Mouse (Mus musculus): Measurements from ENCODE around the gene Ncoa7. TPM values are rescaled to one million over a fixed set of nuclear protein-coding genes. Genes with fewer than 3 reads are reported as not detected.

The Ncoa7 gene
- polyA plus RNA-seq, 1 experiment: 65.5 TPM

- WGBS: 93% methylated on average over 2 of the region's 2 CpGs
- Histone ChIP-seq H3K4me1 (ENCODE audit: control insufficient read depth, insufficient read depth, low read length) (peaks cover 4% of the 10 kb centered on the region), H3K27me3 (ENCODE audit: control insufficient read depth, insufficient read depth, low read length) (no peaks in the 10 kb centered on the region), H3K4me3 (replicated peaks; ENCODE audit: insufficient read depth, low read depth, low read length) (no peak overlapping the region), H3K27ac (ENCODE audit: insufficient read depth, low read length) (no peak overlapping the region)
- TF ChIP-seq POLR2A (IDR thresholded peaks at IDR 0.05; ENCODE audit: borderline replicate concordance, insufficient read depth, low read length) (no peak), CTCF (IDR thresholded peaks at IDR 0.05; ENCODE audit: borderline replicate concordance, insufficient read depth, low read depth, low read length) (no peak)
- no peak for DNase-seq
Measured at GRCm38 (mm10) chr10:30799713-30800450, 3.2 kb downstream of the Ncoa7 start.

GRCm38 (mm10) chr10:30796469-30797261, 6.5 kb downstream of the Ncoa7 start:
- no peak for DNase-seq
- TF ChIP-seq POLR2A (IDR thresholded peaks at IDR 0.05; ENCODE audit: borderline replicate concordance, insufficient read depth, low read length) (no peak), CTCF (IDR thresholded peaks at IDR 0.05; ENCODE audit: borderline replicate concordance, insufficient read depth, low read depth, low read length) (no peak)
- 93% methylated on average over 5 of the region's 5 CpGs for WGBS

DNA sequence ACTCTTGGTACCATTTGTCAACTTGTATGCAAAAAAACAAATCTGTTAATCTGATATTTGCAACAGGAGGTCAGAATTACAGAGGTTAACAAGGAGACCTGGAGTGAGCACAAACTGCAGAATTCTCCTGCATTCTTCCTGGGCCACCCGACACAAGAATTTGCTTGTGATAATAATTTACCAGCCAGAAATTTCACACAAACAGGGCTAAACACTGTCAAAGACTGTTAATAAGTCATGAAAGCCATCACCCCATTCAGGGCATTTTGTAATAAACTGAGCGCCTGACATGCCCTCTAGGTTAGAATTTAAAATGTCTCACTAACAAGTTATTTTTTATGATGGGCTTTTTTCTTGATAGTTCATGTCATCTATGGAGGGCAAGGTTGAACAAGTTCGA, 12.1 kb downstream of the Ncoa7 start:
- no peaks in the 10 kb centered on the region for H3K27me3 ChIP-seq (ENCODE audit: control insufficient read depth, insufficient read depth, low read length)
- no peak for DNase-seq
- peaks cover 7% of the 10 kb centered on the region for H3K4me1 ChIP-seq (ENCODE audit: control insufficient read depth, insufficient read depth, low read length)
- 95% methylated on average over 3 of the region's 3 CpGs for WGBS
- no peak overlapping the region for H3K27ac ChIP-seq (ENCODE audit: insufficient read depth, low read length)
- TF ChIP-seq CTCF (IDR thresholded peaks at IDR 0.05; ENCODE audit: borderline replicate concordance, insufficient read depth, low read depth, low read length) (no peak), POLR2A (IDR thresholded peaks at IDR 0.05; ENCODE audit: borderline replicate concordance, insufficient read depth, low read length) (no peak)
- no peak overlapping the region for H3K4me3 ChIP-seq (replicated peaks; ENCODE audit: insufficient read depth, low read depth, low read length)

More at GRCm38 (mm10) chr10:30796469-30797261, 6.5 kb downstream of the Ncoa7 start:
- no peaks in the 10 kb centered on the region for H3K27me3 ChIP-seq (ENCODE audit: control insufficient read depth, insufficient read depth, low read length)
- H3K27ac ChIP-seq (ENCODE audit: insufficient read depth, low read length): no peak overlapping the region
- H3K4me1 ChIP-seq (ENCODE audit: control insufficient read depth, insufficient read depth, low read length): peaks cover 2% of the 10 kb centered on the region; the same call in 1 of the 2 replicates
- H3K4me3 ChIP-seq (replicated peaks; ENCODE audit: insufficient read depth, low read depth, low read length): no peak overlapping the region

- TF ChIP-seq CTCF (IDR thresholded peaks at IDR 0.05; ENCODE audit: borderline replicate concordance, insufficient read depth, low read depth, low read length): no peak
- no peak for TF ChIP-seq POLR2A (IDR thresholded peaks at IDR 0.05; ENCODE audit: borderline replicate concordance, insufficient read depth, low read length)
- no peak for DNase-seq
- peaks cover 11% of the 10 kb centered on the region for H3K4me1 ChIP-seq (ENCODE audit: control insufficient read depth, insufficient read depth, low read length)
- H3K4me3 ChIP-seq (replicated peaks; ENCODE audit: insufficient read depth, low read depth, low read length): no peak overlapping the region
- H3K27ac ChIP-seq (ENCODE audit: insufficient read depth, low read length): no peak overlapping the region
- WGBS: 92% methylated on average over 5 of the region's 5 CpGs
- no peaks in the 10 kb centered on the region for H3K27me3 ChIP-seq (ENCODE audit: control insufficient read depth, insufficient read depth, low read length)
Measured at GRCm38 (mm10) chr10:30789521-30789920, 13.6 kb downstream of the Ncoa7 start.

DNA sequence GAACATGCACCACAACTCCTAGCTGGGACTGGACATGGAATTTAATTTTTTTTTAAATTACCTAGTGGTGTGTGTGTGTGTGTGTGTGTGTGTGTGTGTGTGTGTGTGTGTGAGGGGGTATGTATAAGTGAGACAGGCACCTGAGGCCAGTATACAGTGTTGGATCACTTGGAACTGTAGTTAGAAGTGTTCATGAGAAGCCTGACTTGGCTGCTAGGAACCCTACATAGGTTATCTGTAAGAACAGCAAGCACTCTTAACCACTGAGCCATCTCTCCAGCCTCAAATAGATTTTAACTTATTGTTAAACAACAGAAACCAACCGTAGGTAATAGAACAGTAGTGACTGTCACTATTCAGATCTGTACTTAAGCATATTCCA, 14.8 kb downstream of the Ncoa7 start:
- 100% methylated on average over 1 of the region's 1 CpGs for WGBS
- Histone ChIP-seq H3K27ac (ENCODE audit: insufficient read depth, low read length) (no peak overlapping the region), H3K4me1 (ENCODE audit: control insufficient read depth, insufficient read depth, low read length) (peaks cover 11% of the 10 kb centered on the region), H3K4me3 (replicated peaks; ENCODE audit: insufficient read depth, low read depth, low read length) (no peak overlapping the region), H3K27me3 (ENCODE audit: control insufficient read depth, insufficient read depth, low read length) (no peaks in the 10 kb centered on the region)
- TF ChIP-seq POLR2A (IDR thresholded peaks at IDR 0.05; ENCODE audit: borderline replicate concordance, insufficient read depth, low read length) (no peak), CTCF (IDR thresholded peaks at IDR 0.05; ENCODE audit: borderline replicate concordance, insufficient read depth, low read depth, low read length) (no peak)
- DNase-seq: no peak

DNA sequence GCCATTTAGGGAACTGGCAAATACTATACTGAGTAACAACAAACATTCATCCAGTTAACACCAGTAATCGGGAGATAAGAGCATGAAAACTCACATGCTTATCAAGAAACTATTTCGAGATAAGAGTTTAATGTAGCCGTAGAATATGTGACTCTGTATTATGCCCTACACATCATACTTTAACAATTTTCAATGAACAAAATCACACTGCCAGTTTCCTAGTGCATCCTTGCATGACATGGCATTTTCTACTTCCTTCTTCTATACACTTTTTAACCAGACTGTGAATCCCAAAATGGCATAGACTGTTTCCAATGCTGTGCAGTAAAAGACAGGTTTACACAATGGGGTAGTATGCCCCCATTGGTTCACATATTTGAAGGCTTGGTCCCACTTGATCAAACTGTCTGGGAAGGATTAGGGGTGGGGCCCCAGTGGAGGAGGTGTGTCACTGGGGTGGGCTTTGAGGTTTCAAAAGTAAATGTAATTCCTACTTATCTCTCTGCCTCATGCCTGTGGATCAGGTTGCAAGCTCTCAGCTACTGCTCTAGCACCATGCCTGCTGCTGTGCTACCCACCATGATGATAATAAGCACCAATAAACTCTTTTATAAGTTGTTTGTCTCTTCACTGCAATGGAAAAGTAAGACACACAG, 15.3 kb downstream of the Ncoa7 start:
- peaks cover 11% of the 10 kb centered on the region for H3K4me1 ChIP-seq (ENCODE audit: control insufficient read depth, insufficient read depth, low read length)
- 97% methylated on average over 3 of the region's 3 CpGs for WGBS
- DNase-seq: no peak
- TF ChIP-seq POLR2A (IDR thresholded peaks at IDR 0.05; ENCODE audit: borderline replicate concordance, insufficient read depth, low read length) (no peak), CTCF (IDR thresholded peaks at IDR 0.05; ENCODE audit: borderline replicate concordance, insufficient read depth, low read depth, low read length) (no peak)
- H3K27me3 ChIP-seq (ENCODE audit: control insufficient read depth, insufficient read depth, low read length): no peaks in the 10 kb centered on the region
- no peak overlapping the region for H3K4me3 ChIP-seq (replicated peaks; ENCODE audit: insufficient read depth, low read depth, low read length)
- no peak overlapping the region for H3K27ac ChIP-seq (ENCODE audit: insufficient read depth, low read length)

DNA sequence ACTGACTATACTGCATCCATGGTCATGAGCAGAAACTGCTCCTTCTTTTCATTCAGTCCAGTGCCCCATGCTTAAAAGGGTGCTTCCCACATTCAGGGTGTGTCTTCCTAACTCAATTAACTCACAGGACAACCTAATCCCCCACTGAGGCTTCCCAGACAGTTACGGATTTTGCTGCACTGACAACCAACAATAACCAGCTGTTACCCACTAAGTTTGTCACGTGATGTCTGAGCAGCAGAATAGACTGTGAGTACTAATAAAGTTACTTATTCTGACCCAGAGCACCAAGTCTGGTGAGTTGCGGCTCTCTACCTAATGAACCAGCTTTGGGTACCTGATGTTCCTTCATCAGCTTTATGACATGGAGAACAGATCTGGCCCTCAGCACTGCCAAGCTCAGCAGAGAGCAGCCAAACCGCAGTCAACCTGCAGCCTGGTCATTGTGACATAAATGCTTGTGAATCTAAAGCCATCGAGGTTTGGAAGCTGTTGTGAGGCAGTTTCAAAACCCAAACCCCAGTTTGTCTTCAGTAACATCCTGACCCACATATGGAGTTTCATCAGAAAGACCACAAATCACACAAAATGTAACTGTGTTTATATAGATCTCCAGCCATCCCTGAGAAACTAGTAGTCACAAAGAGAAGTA, 16.9 kb downstream of the Ncoa7 start:
- Histone ChIP-seq H3K4me1 (ENCODE audit: control insufficient read depth, insufficient read depth, low read length) (peaks cover 15% of the 10 kb centered on the region), H3K27ac (ENCODE audit: insufficient read depth, low read length) (no peak overlapping the region), H3K27me3 (ENCODE audit: control insufficient read depth, insufficient read depth, low read length) (no peaks in the 10 kb centered on the region), H3K4me3 (replicated peaks; ENCODE audit: insufficient read depth, low read depth, low read length) (no peak overlapping the region)
- WGBS: 47% methylated on average over 5 of the region's 5 CpGs
- no peak for TF ChIP-seq POLR2A (IDR thresholded peaks at IDR 0.05; ENCODE audit: borderline replicate concordance, insufficient read depth, low read length)
- TF ChIP-seq CTCF (IDR thresholded peaks at IDR 0.05; ENCODE audit: borderline replicate concordance, insufficient read depth, low read depth, low read length): no peak
- DNase-seq: peak in 1 of 2 experiments; percentile 28
